Mouse (Mus musculus): ENCODE measurements around the gene Htr6. TPM values are rescaled to one million over a fixed set of nuclear protein-coding genes. Genes with fewer than 3 reads are reported as not detected.

The Htr6 gene
- polyA plus RNA-seq, 1 experiment = not detected

DNA sequence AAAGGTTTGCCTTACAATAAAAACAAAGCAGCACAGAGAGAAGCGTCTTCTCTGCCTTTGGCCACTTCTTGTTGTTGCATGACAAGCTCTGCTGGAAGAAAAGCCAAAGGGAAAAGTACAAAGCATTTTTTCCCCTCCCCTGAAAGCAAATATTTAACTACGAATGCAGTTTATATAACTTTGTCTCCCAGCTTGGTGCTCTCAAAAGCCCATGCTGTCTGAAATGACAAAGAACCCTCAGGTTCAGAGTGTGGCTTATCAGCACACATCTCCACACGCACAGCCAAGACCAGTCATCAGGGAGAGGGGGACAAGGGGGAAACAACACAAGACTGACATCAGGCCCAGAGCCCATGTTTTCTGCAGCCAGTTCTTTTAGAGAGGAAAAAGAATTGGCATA lies 36.1 kb upstream of the Htr6 start:
- no peak overlapping the region for H3K27ac ChIP-seq (ENCODE audit: control insufficient read depth, insufficient read depth, low read depth, low read length, poor library complexity)
- WGBS = 72% methylated on average over 3 of the region's 3 CpGs
- H3K4me1 ChIP-seq (ENCODE audit: control insufficient read depth, insufficient read depth, low read length) = peaks cover 1% of the 10 kb centered on the region; the same call in 1 of the 2 replicates
- H3K4me3 ChIP-seq (replicated peaks; ENCODE audit: control insufficient read depth, low read depth, low read length) = no peak overlapping the region
- TF ChIP-seq CTCF (IDR thresholded peaks at IDR 0.05; ENCODE audit: control insufficient read depth, insufficient read depth, low read length) (no peak), POLR2A (IDR thresholded peaks at IDR 0.05; ENCODE audit: borderline replicate concordance, control insufficient read depth, low read depth, low read length) (no peak)

DNA sequence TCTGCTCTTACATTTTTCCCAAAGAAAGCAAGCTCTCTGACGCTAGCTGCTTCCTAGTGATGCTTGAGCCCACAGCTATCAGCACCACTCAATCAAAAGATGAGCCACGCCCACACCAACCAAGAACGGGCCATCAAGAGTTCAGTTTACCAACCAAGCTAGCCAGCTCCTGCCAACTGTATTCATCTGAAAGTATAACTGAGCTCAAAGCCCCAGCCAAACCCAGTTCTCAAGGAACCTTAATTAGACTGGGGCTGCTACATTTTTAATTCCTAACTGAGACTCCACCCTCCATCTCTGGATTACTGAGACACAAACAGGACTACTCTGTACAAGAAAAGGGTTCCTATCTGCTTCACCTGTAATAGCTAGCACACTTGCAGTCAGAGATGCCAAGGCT lies 35.5 kb upstream of the Htr6 start:
- H3K4me1 ChIP-seq (ENCODE audit: control insufficient read depth, insufficient read depth, low read length) = no peaks in the 10 kb centered on the region
- 64% methylated on average over 3 of the region's 3 CpGs for WGBS
- TF ChIP-seq POLR2A (IDR thresholded peaks at IDR 0.05; ENCODE audit: borderline replicate concordance, control insufficient read depth, low read depth, low read length) = no peak
- no peak for TF ChIP-seq CTCF (IDR thresholded peaks at IDR 0.05; ENCODE audit: control insufficient read depth, insufficient read depth, low read length)
- H3K27ac ChIP-seq (ENCODE audit: control insufficient read depth, insufficient read depth, low read depth, low read length, poor library complexity) = no peak overlapping the region
- no peak overlapping the region for H3K4me3 ChIP-seq (replicated peaks; ENCODE audit: control insufficient read depth, low read depth, low read length)

DNA sequence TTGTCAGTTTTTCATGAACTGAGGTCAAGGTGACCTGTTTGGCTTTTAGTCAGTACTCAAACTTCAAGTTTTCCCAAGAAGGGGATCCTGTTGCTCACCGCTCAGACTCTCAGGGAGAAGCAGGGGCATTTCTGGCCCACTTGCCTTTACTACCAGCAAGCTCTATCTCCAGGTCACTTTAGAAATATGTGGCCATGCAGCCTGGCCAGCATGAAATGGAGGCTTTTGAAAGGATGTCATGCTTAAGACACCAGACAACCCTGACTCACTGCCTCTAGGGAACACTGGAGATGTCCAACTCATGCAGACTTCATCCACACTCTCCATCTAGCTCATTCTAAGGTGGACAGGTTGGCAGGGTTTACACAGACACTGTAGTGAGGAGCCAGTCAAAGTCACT lies 30.1 kb upstream of the Htr6 start:
- H3K4me3 ChIP-seq (replicated peaks; ENCODE audit: control insufficient read depth, low read depth, low read length) = no peak overlapping the region
- no peaks in the 10 kb centered on the region for H3K4me1 ChIP-seq (ENCODE audit: control insufficient read depth, insufficient read depth, low read length)
- 89% methylated on average over 1 of the region's 1 CpGs for WGBS
- TF ChIP-seq POLR2A (IDR thresholded peaks at IDR 0.05; ENCODE audit: borderline replicate concordance, control insufficient read depth, low read depth, low read length) (no peak), CTCF (IDR thresholded peaks at IDR 0.05; ENCODE audit: control insufficient read depth, insufficient read depth, low read length) (no peak)
- no peak overlapping the region for H3K27ac ChIP-seq (ENCODE audit: control insufficient read depth, insufficient read depth, low read depth, low read length, poor library complexity)

DNA sequence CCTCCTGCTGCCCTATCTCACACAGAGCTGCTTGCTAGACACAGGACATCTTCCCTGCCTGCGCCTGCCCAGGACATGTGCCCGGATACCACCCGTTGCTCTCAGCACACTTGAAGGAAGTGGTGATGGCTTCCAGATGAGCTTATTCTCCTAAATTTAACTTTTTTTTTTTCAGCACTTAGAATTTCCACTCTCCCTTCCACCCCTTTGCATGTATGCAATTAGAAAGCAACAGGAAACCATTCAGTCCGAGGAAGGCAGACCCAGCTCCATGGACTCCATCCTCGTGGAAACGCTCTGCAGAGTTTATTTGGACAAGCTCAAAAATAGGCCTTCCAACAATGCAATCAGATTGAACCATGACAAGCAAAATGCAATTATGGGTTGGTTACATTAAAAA lies 26.2 kb upstream of the Htr6 start:
- Histone ChIP-seq H3K4me3 (replicated peaks; ENCODE audit: control insufficient read depth, low read depth, low read length) (no peak overlapping the region), H3K27ac (ENCODE audit: control insufficient read depth, insufficient read depth, low read depth, low read length, poor library complexity) (no peak overlapping the region), H3K4me1 (ENCODE audit: control insufficient read depth, insufficient read depth, low read length) (no peaks in the 10 kb centered on the region)
- TF ChIP-seq CTCF (IDR thresholded peaks at IDR 0.05; ENCODE audit: control insufficient read depth, insufficient read depth, low read length) (no peak), POLR2A (IDR thresholded peaks at IDR 0.05; ENCODE audit: borderline replicate concordance, control insufficient read depth, low read depth, low read length) (no peak)
- 86% methylated on average over 6 of the region's 6 CpGs for WGBS

DNA sequence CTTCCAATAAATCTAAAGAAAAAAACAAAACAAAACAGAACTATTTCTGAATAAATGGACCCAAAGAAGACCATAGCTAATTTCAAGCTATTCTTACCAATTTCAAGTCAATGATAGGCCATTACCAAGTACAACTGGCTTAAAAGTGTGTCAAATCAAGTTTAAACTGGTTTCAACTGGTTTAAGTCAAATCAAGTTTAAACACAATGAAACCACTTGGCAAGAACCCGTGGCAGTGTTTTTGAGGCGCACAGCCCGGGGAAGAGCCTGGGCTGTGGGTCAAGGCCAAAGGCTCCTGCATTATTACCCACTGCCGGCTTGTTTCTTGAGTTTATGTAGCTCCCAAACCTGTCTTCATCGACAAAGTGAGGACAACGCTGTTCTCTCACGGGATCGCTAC lies 25.0 kb upstream of the Htr6 start:
- Histone ChIP-seq H3K4me1 (ENCODE audit: control insufficient read depth, insufficient read depth, low read length) (no peaks in the 10 kb centered on the region), H3K27ac (ENCODE audit: control insufficient read depth, insufficient read depth, low read depth, low read length, poor library complexity) (no peak overlapping the region), H3K4me3 (replicated peaks; ENCODE audit: control insufficient read depth, low read depth, low read length) (no peak overlapping the region)
- TF ChIP-seq CTCF (IDR thresholded peaks at IDR 0.05; ENCODE audit: control insufficient read depth, insufficient read depth, low read length) = no peak
- 92% methylated on average over 8 of the region's 8 CpGs for WGBS

DNA sequence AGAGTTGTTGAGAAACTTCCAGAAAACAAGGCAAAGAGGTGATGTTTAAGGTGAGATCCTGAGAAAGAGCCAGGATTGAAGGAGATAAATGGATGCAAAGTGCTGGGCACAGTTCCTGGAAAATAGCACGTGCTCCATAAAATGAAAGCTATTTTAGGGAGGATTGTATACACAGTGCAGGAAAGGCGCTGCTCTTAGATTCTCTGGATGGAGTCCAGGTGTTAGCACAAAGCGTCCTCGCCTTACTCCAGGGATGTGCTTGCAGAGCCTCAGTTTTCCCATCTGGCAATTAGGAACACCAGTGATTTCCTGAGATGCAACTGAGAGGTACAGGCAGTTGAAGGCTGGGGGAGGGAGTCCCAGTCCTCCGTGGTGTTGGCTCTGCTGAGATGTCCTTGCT lies 20.8 kb upstream of the Htr6 start:
- 82% methylated on average over 5 of the region's 5 CpGs for WGBS

DNA sequence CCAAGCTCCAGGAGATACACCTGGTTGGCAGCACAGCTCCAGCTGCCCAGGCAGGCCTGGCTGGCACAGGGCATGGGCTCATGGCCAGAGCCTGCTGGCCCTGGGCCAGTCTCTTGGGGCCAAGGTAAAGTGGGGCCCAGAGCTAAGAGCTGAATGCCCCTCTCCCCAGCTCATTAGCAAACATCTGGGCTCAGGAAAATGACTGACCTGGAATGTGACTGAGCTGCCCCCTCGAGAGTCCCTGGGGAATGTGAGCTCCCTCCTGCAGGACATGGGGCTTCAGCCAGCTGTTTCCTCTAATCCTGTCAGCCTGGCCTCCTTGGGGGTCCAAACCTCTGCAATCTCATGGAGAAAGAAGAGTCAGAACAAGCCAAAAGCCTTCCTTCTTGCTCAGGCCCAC lies 20.0 kb upstream of the Htr6 start:
- no peak for TF ChIP-seq POLR2A (IDR thresholded peaks at IDR 0.05; ENCODE audit: borderline replicate concordance, control insufficient read depth, low read depth, low read length)
- TF ChIP-seq CTCF (IDR thresholded peaks at IDR 0.05; ENCODE audit: control insufficient read depth, insufficient read depth, low read length) = no peak
- no peaks in the 10 kb centered on the region for H3K4me1 ChIP-seq (ENCODE audit: control insufficient read depth, insufficient read depth, low read length)
- no peak overlapping the region for H3K27ac ChIP-seq (ENCODE audit: control insufficient read depth, insufficient read depth, low read depth, low read length, poor library complexity)
- no peak overlapping the region for H3K4me3 ChIP-seq (replicated peaks; ENCODE audit: control insufficient read depth, low read depth, low read length)
- WGBS = 77% methylated on average over 1 of the region's 1 CpGs

More for the DNA sequence above, 20.8 kb upstream of the Htr6 start:
- no peak overlapping the region for H3K27ac ChIP-seq (ENCODE audit: control insufficient read depth, insufficient read depth, low read depth, low read length, poor library complexity)
- H3K4me1 ChIP-seq (ENCODE audit: control insufficient read depth, insufficient read depth, low read length) = no peaks in the 10 kb centered on the region
- no peak overlapping the region for H3K4me3 ChIP-seq (replicated peaks; ENCODE audit: control insufficient read depth, low read depth, low read length)
- TF ChIP-seq POLR2A (IDR thresholded peaks at IDR 0.05; ENCODE audit: borderline replicate concordance, control insufficient read depth, low read depth, low read length) = no peak
- TF ChIP-seq CTCF (IDR thresholded peaks at IDR 0.05; ENCODE audit: control insufficient read depth, insufficient read depth, low read length) = no peak

DNA sequence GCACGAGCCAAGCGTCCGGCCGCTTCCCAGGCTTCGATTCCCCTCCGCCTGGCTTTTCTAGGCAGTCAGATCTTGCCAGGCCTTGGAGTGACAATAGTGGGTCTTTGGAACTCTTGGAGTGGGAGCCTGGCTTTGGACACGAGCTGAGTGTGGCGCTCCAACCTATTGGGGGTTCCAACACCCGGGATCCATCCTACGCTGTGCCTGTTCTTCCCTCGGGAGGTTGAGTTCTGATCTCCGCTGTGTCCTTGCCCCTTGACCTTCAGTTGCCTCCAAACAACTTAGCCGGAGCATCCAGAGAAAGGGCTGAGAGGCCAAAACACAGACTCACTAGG lies 17.8 kb upstream of the Htr6 start:
- Histone ChIP-seq H3K4me1 (ENCODE audit: control insufficient read depth, insufficient read depth, low read length) (no peaks in the 10 kb centered on the region), H3K27ac (ENCODE audit: control insufficient read depth, insufficient read depth, low read depth, low read length, poor library complexity) (no peak overlapping the region), H3K4me3 (replicated peaks; ENCODE audit: control insufficient read depth, low read depth, low read length) (no peak overlapping the region)
- TF ChIP-seq POLR2A (IDR thresholded peaks at IDR 0.05; ENCODE audit: borderline replicate concordance, control insufficient read depth, low read depth, low read length) (no peak), CTCF (IDR thresholded peaks at IDR 0.05; ENCODE audit: control insufficient read depth, insufficient read depth, low read length) (no peak)
- WGBS = 50% methylated on average over 13 of the region's 13 CpGs

DNA sequence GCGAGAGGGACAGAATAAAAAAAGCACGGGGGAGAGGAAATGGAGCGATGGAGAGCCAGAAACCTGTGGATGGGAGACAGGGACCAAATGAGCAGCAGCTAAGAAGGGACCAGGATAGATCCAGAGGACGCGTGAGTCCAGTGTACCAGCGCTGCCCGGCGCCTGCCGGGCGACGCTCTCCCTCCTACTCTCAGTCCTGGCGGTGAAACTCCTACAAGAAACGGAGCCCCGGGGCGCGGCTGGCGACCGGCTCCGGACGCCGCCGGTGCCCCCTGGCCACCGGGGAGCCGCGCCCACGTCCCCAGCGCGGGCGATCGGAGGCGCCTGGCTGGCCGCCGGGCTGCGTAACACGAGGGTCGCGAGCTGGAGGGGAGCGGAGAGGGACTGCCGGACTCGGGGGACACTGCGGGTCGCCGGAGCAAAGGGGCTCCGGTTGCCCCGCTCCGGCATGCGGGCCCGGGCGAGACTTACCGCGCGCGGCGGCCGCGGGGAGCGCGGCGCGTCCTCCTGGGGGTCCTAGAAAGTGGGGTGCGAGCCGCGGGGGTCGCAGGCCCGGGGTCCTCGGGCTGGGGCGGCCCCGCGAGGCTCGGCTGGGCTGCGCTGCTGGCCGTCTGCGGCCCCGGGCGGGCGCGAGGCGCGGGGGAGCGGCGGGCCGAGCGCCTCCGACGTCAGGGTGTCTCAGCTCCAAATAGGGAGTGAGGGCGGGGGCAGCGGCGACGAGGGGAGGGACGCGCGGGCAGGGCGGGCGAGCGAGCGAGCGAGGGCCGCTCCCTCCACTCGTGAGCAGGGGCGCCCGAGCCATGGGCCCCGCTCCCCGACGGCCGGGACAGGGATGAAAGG lies 17.2 kb upstream of the Htr6 start, which contains the start of gene Nbl1:
TSS of gene Nbl1 (minus strand) at position 638 of the 840 bp plus-strand sequence.
- WGBS = 2% methylated on average over 103 of the region's 105 CpGs
- Histone ChIP-seq H3K27ac (ENCODE audit: control insufficient read depth, insufficient read depth, low read depth, low read length, poor library complexity) (no peak within 1 kb of the TSS), H3K4me3 (replicated peaks; ENCODE audit: control insufficient read depth, low read depth, low read length) (no peak within 1 kb of the TSS), H3K4me1 (ENCODE audit: control insufficient read depth, insufficient read depth, low read length) (no peaks in the 10 kb centered on the region)
- TF ChIP-seq POLR2A (IDR thresholded peaks at IDR 0.05; ENCODE audit: borderline replicate concordance, control insufficient read depth, low read depth, low read length) (no peak), CTCF (IDR thresholded peaks at IDR 0.05; ENCODE audit: control insufficient read depth, insufficient read depth, low read length) (no peak)

Measured in bone marrow, adult 2 months (tissue).